Mouse (Mus musculus): Measurements from ENCODE around the gene Rabac1.

- TF ChIP-seq CTCF (IDR thresholded peaks at IDR 0.05; ENCODE audit: control insufficient read depth, insufficient read depth, insufficient replicate concordance, low read depth, low read length), result no peak
- TF ChIP-seq POLR2A (IDR thresholded peaks at IDR 0.05; ENCODE audit: control insufficient read depth, low read depth, low read length), result no peak
Measured at GRCm38 (mm10) chr7:24969805-24970204, 2.7 kb downstream of the Rabac1 start.

Data from testis, adult 2 months (tissue).